Mouse (Mus musculus) right cerebral cortex, postnatal 10 days (tissue): ENCODE data around the gene Plekha3.

Experiments
- DNase-seq, 2 experiments: peaks; one replicate each; pipeline ENCODE4 v3.0.0; 2021; ENCODE audit warnings: low spot score in 2 of 2

Plekha3 gene

GRCm38 (mm10) chr2:76674725-76675427 lies at the start of gene Plekha3:
Gene Plekha3, plus strand, starts transcription at chr2:76675281.
- DNase-seq: peak; percentile 91

DNA sequence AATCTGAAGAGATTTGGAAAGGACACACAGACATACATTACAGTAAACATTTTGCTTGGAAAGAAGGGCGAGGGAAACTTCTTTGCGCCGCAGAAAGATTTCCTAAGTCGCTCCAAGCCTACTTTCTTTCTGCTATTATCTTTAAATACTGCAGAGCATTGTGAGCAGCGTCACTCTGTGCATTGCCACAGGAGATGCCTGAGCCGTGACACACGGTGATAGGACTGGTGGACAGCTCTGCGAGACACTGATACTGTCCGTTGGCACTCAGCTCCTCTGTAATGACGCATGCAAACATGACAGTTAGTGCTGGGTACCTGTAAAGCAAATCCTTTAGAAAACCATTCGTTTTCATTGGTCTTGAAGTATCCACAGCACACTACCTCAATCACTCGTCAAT lies 44.8 kb upstream of the Plekha3 start:
- no peak for DNase-seq

DNA sequence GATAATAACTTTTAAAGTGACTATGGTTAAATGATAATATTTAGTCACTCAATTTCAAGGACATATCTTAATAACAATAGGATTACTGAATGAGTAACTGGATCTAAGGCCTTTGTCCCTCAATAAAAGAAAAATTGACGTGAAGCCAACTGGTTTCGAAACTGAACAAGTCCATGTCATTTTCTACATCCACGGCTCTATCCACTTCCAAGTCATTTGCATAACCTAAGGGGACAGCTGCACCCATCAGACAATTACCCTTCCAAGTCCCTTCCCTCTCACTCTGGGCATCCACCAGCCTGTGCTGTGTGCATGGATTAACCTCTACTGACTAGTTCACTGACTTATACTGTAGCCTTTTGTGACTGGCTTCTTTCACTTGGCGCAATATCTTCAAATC lies 43.5 kb upstream of the Plekha3 start:
- no peak for DNase-seq

GRCm38 (mm10) chr2:76639637-76640036 lies 35.4 kb upstream of the Plekha3 start:
- no peak for DNase-seq

DNA sequence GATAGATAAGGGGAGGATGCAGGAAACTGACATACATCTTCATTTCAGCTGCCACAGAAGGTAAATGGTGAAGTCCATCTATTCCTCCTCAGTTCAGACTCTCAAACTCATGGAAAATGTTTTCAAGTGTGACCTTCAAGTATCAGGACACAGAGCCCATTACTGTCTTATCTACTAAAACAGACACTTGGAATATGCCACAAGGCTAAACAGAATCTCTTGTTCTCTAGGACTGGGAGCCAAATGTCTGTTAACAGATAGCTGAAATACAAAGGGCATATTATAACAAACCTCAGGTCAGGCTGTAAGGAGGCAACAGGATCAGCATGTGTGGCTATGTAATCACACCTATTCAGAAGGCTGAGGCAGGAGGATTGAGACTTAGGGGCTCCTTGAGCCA lies 31.3 kb upstream of the Plekha3 start:
- no peak for DNase-seq

GRCm38 (mm10) chr2:76647441-76647869 lies 27.6 kb upstream of the Plekha3 start:
- no peak for DNase-seq

DNA sequence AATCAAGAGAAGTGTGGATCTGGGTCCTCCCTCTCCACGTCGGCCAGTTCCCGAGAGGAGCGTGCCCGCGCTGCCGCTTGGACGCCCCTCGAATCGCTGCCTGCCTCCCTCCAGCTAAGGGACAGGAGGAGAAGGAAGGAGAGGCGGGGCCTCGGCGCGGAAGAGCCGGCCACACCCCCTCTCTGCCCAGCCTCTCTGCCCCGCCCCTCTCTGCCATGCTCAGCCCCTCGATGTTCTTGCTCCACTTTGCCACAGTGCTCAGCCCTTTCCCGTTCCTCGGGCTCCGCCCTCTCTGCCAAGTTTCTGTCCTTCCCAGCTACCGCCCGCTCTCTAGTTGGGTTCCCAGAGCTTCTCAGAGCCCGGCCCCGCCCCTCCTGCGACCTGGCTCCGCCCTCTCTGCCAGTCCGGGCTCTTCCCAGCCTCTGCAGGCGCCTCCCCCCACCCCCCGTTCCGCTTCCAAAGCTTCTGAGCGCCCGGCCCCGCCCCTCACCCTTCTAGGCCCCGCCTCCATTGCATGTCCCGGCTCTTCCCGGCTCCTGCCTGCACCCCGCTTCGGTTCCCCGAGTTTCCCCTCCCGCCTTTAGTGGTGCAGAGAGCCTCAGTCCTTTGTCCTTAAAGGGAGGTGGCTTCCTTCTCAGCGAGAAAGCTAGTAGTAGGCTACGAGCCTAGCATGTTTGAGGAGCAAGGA lies 27.1 kb upstream of the Plekha3 start, which contains the start of the genes Prkra and Pjvk:
Gene Prkra (minus strand): TSS at position 133 of the 688 bp plus-strand sequence.
Gene Pjvk (plus strand): TSS at position 594 of the 688 bp plus-strand sequence.
- peak; percentile 97 to 98 for DNase-seq

DNA sequence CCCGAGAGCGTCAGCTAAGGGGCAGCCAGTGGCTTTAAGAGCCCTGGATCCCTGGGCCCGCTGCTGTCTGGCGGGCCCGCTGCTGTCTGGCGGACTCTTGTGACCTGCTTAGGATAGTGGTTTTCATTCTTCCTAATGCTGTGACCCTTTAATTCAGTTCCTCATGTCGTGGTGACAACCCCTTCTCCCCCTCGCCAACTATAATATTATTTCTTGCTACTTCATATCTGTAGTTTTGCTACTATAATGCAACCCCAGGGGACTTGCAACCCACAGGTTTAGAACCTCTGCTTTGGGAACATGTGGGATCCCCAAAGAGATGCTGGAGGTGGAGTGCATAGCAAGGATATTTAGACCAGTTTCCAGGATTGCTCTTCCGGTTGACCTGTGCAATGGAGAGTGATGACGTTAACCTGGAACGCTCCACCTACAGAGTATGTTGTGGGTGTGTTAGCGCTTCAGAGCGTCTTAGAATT lies 26.4 kb upstream of the Plekha3 start:
- peak in 1 of 2 experiments; percentile 46 for DNase-seq

- DNase-seq: no peak
These were observed 22.0 kb upstream of the Plekha3 start for GRCm38 (mm10) chr2:76653070-76653469.

GRCm38 (mm10) chr2:76654646-76655045 lies 20.4 kb upstream of the Plekha3 start:
- no peak for DNase-seq

DNA sequence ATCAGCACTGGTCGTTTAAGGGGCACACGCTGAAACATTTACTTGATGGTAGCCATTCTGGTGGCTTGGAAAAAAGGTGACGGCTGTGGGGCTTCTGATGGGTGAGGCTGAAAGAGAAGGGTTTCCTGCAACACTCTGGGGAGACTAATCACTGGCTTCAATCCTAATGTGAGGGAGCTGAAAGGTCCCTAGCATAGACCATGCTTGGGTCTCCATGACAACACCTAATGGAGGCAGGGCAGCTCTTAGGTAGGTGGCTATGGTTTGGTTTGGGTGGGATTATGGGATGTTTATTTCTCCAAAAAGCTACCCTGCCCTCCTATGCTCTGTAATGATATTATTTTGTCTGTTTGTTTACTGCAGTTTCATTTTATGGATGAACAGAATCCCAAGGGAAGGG lies 19.6 kb upstream of the Plekha3 start:
- no peak for DNase-seq

- DNase-seq: no peak
These were observed 19.1 kb upstream of the Plekha3 start for GRCm38 (mm10) chr2:76655982-76656381.

- DNase-seq: no peak
These were observed 16.5 kb upstream of the Plekha3 start for GRCm38 (mm10) chr2:76658551-76658950.

DNA sequence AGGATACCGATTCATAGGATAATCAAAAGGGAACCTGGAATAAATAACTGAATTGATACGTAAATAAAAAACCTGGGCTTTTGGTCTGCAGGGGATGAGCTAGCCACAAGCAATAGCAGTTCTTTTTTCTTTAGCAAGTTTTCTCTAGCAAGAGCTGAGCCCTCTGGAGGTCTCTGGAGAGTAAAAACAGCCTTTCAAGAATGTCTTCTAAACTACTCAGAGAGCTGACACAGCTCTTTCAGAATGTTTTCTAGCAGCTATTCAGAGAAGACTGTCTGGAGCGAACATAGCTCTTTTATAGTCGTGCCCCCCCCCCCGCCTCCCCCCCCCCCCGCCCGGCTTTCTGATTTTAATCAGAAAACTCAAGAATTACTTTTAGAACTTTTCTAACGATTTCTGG lies 15.7 kb upstream of the Plekha3 start:
- DNase-seq: no peak

DNA sequence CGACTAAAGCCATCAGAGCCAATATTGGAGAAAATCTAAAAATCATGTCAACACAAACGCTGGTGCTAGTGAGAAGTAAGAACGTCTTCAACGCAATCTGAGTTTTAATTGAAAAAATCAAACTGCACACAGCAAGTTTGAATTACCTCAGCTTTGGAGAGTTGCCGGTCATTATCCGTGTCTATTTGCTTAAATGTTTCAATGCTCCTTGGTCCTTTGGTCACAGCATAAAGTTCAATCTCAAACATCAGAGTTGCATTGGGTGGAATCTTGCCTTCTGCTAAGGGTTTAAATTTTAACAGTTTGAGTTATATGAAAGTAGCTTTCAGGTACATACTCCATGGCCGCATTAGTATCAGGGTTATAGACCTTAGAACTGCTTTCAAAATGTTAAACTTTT lies 9.6 kb upstream of the Plekha3 start:
- no peak for DNase-seq

DNA sequence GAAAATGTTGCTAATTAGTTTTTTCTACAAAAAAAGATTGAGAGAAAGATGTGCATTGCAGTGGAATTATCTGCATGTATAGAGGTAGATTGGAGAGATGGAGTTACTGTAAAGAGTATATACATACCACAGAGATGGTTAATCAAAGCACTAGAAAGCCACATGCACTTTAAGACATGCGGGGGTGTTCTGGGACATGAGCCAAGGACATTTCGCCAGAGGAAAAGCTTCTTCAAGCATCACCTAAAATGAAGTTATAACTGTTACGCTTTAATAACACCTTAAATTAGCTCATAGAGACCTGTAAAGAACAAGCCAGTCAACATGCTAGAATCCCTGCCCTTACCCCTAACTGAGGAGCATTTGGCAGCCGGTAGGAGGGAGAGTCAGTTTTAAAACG lies 7.9 kb upstream of the Plekha3 start:
- DNase-seq: no peak

GRCm38 (mm10) chr2:76671641-76672040 lies 3.4 kb upstream of the Plekha3 start:
- no peak for DNase-seq

GRCm38 (mm10) chr2:76672134-76672745 lies 2.8 kb upstream of the Plekha3 start:
- no peak for DNase-seq

DNA sequence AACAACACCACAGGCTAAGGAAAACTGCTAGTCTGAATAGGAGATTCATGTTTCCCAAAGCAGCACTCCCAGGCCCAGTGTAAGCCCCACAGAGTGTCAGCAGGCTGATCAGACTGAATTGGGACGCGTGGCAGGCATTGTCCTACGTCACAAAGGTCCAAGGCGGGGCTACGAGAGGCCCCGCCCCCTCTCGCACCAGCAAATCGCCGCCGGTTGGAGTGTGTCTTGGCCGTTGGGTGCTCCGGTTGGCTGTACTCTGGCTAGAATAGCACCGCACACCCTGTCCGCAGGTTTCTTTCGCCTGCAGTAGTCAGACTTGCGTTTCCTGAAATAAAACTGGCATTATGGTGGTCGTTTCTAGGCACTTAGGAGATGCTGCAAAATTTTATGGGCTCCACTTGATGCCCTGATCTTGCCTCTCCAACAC lies 2.1 kb upstream of the Plekha3 start, which contains the start of gene Fkbp7:
Gene Fkbp7 (minus strand): TSS at position 151 of the 427 bp plus-strand sequence.
- peak; percentile 93 for DNase-seq

DNA sequence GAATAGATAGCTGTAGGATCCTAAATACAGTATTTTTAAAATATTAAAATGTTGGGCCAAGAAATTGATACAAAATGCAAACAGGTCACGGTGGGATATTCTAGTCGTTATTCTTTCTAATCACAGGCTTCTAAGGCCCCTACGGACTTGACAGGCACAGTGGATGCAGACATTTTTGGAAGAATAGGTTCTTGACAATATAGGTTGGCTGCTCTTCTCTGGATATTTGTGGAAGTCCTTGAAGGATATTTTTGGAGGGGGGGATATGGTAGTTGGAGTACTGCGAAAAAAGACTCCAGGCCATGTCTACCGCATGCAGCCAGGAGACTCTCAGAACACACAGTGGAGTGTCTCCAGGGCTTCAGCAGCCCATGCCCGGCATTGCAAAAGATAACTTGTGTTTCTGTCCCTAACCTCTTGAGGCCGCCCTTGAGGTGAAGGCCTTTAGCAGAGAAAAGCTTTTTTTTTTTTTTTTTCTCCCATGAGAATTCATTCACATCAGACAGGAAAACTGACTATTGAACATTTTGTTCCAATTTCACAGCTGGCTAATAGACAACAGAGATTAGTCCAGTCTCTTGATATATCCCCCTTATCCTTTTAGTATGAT lies 1.5 kb upstream of the Plekha3 start:
- peak; percentile 49 to 54 for DNase-seq

DNA sequence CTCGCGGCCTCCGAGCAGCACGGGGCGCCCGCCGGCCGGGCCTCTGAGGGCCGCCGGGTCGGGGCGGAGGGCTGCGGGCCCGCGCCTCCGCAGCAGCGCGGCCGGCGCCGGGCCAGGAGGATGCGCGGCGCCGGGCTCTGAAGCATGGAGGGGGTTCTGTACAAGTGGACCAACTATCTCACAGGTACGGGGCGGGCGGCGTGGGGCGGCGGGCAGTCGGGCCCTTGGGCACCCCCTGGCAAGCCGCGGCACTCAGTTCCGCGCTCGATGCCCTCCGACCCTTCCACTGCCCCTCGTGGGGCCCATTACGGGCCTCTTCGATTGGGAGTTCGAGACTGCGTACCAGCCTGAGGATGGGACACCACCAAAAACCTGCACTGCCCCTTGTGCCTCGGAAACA lies 370 bp downstream of the Plekha3 start:
- DNase-seq: peak; percentile 43 to 49

DNA sequence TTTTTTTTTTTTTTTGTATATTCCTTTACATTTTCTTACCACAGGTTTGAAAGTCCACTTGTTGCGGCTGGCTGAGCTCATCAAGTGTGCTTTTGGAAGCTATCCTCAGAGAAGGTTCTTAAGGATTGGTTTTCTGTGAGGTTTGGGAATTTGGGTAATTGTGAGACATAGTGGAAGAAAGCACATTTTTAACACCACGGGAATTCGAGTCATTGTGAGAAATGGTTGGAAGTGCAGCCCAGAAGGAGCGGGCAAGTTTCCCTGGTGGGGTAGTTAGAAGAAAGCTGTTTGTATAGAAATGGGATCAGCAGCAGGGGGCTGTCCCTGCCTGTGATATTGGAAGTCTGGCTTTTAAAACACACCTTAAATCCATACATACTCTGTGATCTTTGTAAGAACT lies 868 bp downstream of the Plekha3 start:
- DNase-seq: no peak
